Mouse (Mus musculus) cortical plate, adult 2 months (tissue): ENCODE data around the gene Plcd3.

ENCODE experiments used
- CTCF ChIP-seq: fragments of 200-500 bp; IDR thresholded peaks from 2 replicates; pipeline ENCODE4 v1.5.1; 2011; ENCODE audit warnings: mild to moderate bottlenecking, control low read depth, low read length; ENCODE audit not compliant: insufficient read depth; ENCODE audit errors: extremely low read depth
- POLR2A ChIP-seq: fragments of 200-500 bp; IDR thresholded peaks from 2 replicates; pipeline ENCODE4 v1.6.1; 2011; ENCODE audit warnings: mild to moderate bottlenecking, low read length, control low read depth; ENCODE audit not compliant: insufficient read depth; ENCODE audit errors: extremely low read depth

- peak; percentile 52; the same call in 1 of the 2 replicates for TF ChIP-seq POLR2A
- no peak for TF ChIP-seq CTCF
Measured at GRCm38 (mm10) chr11:103142441-103143182, 41.2 kb upstream of the Plcd3 start.
